Mouse (Mus musculus) heart, embryonic 15.5 days (tissue): Measurements from ENCODE around the gene Triobp. TPM values are rescaled to one million over a fixed set of nuclear protein-coding genes. Genes with fewer than 3 reads are reported as not detected.
A peak's percentile ranks its signal among the peaks of the same experiment; 100 is the strongest.

Experiments used
- ATAC-seq: fragments of 200-750 bp; cut with Nextera tagmentation; replicated peaks from 2 replicates; pipeline ENCODE4 v1.8.0; 2017; ENCODE audit warnings: low read depth, moderate TSS enrichment; ENCODE audit not compliant: insufficient number of reproducible peaks, insufficient read depth, low FRiP score
- H3K27ac ChIP-seq: fragments of 300-500 bp; sonication (generic); 2 replicates; pipeline ENCODE4 v1.5.1; 2015; ENCODE audit warnings: mild to moderate bottlenecking, inconsistent platforms
- H3K27me3 ChIP-seq: fragments of 300-500 bp; sonication (generic); 2 replicates; pipeline ENCODE4 v1.6.1; 2015; ENCODE audit warnings: inconsistent platforms
- H3K36me3 ChIP-seq: fragments of 300-500 bp; sonication (generic); 2 replicates; pipeline ENCODE4 v1.6.1; 2015; ENCODE audit warnings: mild to moderate bottlenecking, inconsistent platforms
- H3K4me1 ChIP-seq: fragments of 300-500 bp; sonication (generic); replicated peaks from 2 replicates; pipeline ENCODE4 v1.6.1; 2015; ENCODE audit warnings: inconsistent platforms
- H3K4me2 ChIP-seq: fragments of 300-500 bp; sonication (generic); 2 replicates; pipeline ENCODE4 v1.6.1; 2015; ENCODE audit warnings: inconsistent platforms, mild to moderate bottlenecking, moderate library complexity
- H3K4me3 ChIP-seq: fragments of 300-500 bp; sonication (generic); 2 replicates; pipeline ENCODE4 v1.5.1; 2015; ENCODE audit warnings: mild to moderate bottlenecking, inconsistent platforms
- H3K9ac ChIP-seq: fragments of 300-500 bp; sonication (generic); 2 replicates; pipeline ENCODE4 v1.6.1; 2015; ENCODE audit warnings: mild to moderate bottlenecking, inconsistent platforms
- H3K9me3 ChIP-seq: fragments of 300-500 bp; sonication (generic); replicated peaks from 2 replicates; pipeline ENCODE4 v1.6.1; 2016; ENCODE audit warnings: inconsistent platforms
- WGBS: fragments of 180-500 bp; shearing (Covaris S2); methylation state at CpG from one replicate; pipeline ENCODE4 v1.1.7; 2015; ENCODE audit warnings: mixed read lengths; 5-methylcytosine and 5-hydroxymethylcytosine counted together
- polyA plus RNA-seq: library from polyadenylated mRNA; unstranded; fragments of >200 nt; fragmentation: Nextera tagmentation; extraction: Ambion mirVana; gene quantifications from 2 replicates; pipeline ENCODE4 v1.2.1, GENCODE M21; 2015

Gene Triobp
- polyA plus RNA-seq, 1 experiment from 2014 or later, result 36.8 TPM

DNA sequence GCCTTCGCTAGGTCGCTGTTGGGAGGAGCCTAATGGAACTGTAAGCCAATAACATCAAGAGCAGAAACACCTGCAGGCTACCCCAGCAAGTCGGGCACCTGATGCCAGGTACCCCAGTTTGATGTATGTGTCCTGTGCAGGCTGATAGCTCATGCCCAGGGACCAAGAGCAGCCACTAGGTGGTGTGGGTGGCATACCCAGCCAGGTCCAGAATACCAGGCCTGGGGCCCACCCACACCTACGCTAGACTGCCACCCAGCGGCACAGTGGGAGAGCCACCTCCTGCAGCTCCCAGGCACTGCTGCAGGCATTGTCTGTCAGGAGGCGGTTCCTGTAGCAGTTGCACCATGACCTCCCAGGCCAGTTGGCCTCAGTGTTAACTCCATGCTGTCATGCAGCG is 91.3 kb downstream of the Triobp start:
- Histone ChIP-seq H3K27ac (no peak overlapping the region), H3K36me3 (no peaks in the 10 kb centered on the region), H3K4me1 (peaks cover 32% of the 10 kb centered on the region), H3K9me3 (no peaks in the 10 kb centered on the region), H3K4me3 (no peak overlapping the region), H3K27me3 (peaks cover 46% of the 10 kb centered on the region), H3K9ac (no peak overlapping the region), H3K4me2 (no peak overlapping the region)
- 17% methylated on average over 7 of the region's 7 CpGs for WGBS
- ATAC-seq, result 0 out of 2 replicates have a peak, but pooled peaks have one; percentile 25

DNA sequence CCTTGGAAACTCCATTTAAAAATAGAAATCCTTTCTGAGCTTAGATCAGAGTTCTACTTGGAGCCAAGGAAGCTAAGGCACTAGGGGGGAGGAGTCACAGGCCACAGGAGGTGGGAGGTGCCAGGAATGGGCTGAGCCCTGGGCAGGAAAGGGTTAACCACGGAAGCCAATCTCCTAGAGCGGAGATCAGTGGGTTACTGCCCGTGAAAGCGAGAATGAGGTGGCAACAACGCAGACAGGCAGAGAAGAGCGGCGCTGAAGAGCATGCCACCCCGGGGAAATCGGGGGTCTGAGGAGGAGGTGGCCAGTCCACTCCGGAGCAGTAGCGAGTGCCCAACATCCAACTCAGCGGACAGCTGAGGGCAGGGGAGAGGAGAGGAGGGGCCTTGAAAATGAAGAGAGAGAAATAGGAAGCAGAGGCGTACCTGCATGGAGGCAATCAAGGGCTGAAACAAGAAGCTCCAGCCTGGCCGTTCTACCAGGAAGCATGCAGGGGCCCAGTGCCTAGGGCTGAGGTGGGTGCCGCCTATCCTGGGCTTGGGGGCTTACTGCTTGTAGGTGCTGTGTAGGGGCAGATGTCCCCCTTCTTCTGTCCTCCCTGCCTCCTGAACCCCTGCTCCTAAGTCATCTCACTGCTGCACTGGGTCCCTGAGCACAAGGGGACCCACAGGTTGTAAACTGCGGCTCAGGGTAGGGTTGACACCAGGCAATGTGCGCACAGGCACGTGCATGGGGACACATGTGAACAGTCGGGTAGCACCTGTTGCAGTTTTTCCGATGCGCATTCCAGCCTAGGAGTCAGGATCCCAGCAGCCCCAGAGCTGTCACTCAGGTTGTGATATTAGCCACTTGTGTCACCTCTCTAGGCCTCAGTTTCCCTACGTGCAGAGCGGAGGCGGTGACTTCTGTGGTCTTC is 93.2 kb downstream of the Triobp start:
- Histone ChIP-seq H3K9ac (0 out of 2 replicates have a peak overlapping the region, but pooled peaks have one; percentile 1), H3K4me1 (peaks cover 32% of the 10 kb centered on the region), H3K4me2 (peak overlapping the region; percentile 54), H3K36me3 (no peaks in the 10 kb centered on the region), H3K27me3 (peaks cover 54% of the 10 kb centered on the region), H3K4me3 (peak overlapping the region; percentile 25), H3K27ac (no peak overlapping the region), H3K9me3 (no peaks in the 10 kb centered on the region)
- WGBS, result 16% methylated on average over 24 of the region's 24 CpGs
- ATAC-seq, result no peak

DNA sequence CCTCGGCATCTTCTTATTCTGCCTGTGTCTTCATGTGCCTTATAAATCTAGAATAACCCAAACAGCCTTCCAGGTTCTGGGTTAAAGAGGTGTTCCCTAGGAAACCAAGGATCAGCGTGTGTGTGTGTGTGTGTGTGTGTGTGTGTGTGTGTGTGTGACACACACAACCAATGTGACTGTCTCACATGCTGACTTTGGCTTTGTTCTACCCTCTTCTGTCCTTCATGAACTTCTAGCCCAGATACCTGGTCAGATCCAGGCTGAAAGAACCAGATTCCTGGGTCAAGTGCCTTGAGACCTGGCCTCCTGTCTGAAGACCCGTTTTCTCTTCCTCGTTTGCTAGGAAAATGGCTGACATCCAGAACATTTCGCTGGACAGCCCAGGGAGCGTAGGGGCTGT is 94.1 kb downstream of the Triobp start, which contains the start of gene Galr3:
TSS of gene Galr3 (plus strand) at position 301 of the 400 bp plus-strand sequence.
- Histone ChIP-seq H3K36me3 (no peaks in the 10 kb centered on the region), H3K9me3 (no peaks in the 10 kb centered on the region), H3K27me3 (peaks cover 54% of the 10 kb centered on the region), H3K9ac (peak within 1 kb of the TSS; percentile 45), H3K4me3 (peak within 1 kb of the TSS; percentile 58), H3K27ac (no peak within 1 kb of the TSS), H3K4me1 (peaks cover 32% of the 10 kb centered on the region), H3K4me2 (peak within 1 kb of the TSS; percentile 97)
- WGBS, result 70% methylated on average over 6 of the region's 6 CpGs
- ATAC-seq, result no peak

DNA sequence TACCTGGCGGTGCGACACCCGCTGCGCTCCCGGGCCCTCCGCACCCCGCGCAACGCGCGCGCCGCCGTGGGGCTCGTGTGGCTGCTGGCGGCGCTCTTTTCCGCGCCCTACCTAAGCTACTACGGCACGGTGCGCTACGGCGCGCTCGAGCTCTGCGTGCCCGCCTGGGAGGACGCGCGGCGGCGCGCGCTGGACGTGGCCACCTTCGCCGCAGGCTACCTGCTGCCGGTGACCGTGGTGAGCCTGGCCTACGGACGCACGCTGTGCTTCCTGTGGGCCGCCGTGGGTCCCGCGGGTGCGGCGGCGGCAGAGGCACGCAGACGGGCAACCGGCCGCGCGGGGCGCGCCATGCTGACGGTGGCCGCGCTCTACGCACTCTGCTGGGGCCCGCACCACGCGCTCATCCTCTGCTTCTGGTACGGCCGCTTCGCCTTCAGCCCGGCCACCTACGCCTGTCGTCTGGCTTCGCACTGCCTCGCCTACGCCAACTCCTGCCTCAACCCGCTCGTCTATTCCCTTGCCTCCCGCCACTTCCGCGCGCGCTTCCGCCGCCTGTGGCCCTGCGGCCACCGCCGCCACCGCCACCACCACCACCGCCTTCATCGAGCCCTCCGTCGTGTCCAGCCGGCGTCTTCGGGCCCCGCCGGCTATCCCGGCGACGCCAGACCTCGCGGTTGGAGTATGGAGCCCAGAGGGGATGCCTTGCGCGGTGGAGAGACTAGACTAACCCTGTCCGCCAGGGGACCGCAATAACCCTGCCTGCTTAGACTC is 95.4 kb downstream of the Triobp start:
- ATAC-seq, result no peak
- peaks cover 54% of the 10 kb centered on the region for H3K27me3 ChIP-seq

DNA sequence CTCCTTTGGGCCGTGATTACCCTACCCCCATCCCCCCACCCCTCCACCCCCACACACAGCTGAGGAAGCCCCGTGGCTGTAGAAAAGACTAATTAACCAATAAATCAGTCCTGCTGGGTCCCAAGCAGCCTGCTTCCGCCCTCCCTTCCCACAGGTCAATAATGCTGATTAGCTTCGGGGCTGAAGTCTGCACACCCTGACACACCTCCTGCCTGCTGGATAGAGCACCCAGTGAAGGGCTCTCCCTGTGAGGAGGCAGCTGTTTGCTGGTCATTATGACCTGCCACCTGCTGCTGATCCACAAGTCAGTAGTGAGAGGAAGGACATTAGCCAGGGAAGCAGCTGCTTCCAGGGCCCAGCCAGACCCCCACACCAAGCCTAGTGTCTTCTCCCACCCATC is 97.3 kb downstream of the Triobp start:
- Histone ChIP-seq H3K27ac (no peak overlapping the region), H3K27me3 (peaks cover 52% of the 10 kb centered on the region), H3K36me3 (no peaks in the 10 kb centered on the region), H3K9ac (no peak overlapping the region), H3K4me1 (peaks cover 22% of the 10 kb centered on the region), H3K9me3 (no peaks in the 10 kb centered on the region), H3K4me3 (no peak overlapping the region), H3K4me2 (no peak overlapping the region)
- 34% methylated on average over 4 of the region's 4 CpGs for WGBS
- ATAC-seq, result no peak

More for the DNA sequence above, 95.4 kb downstream of the Triobp start:
- Histone ChIP-seq H3K27ac (no peak overlapping the region), H3K9ac (peak overlapping the region; percentile 45), H3K4me2 (peak overlapping the region; percentile 97), H3K4me1 (peaks cover 28% of the 10 kb centered on the region), H3K36me3 (no peaks in the 10 kb centered on the region), H3K9me3 (no peaks in the 10 kb centered on the region), H3K4me3 (peak overlapping the region; percentile 58)
- WGBS, result under 1% methylated on average over 68 of the region's 105 CpGs

DNA sequence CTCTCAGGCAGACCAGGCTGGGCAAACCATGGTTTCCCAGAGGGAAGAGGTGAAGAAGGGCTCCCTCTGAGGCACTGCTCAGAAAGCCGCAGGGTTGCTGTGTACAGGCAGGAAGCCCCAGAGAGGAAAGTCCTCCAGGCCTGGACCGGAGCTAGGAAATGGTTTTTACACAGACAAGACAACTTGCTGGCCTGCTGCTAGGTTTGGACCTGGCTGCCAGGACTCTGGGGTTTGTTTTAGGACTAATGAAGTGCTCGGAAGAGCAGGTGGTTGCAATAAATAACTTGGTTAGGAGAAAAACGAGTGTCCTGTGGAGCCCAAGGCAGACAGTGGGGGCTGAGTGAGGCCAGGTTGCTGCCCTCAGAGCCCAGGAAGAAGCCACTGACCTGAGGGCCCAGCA is 100.7 kb downstream of the Triobp start:
- Histone ChIP-seq H3K9ac (no peak overlapping the region), H3K9me3 (no peaks in the 10 kb centered on the region), H3K27me3 (peaks cover 19% of the 10 kb centered on the region), H3K4me3 (no peak overlapping the region), H3K4me2 (no peak overlapping the region), H3K27ac (no peak overlapping the region), H3K36me3 (peaks cover 3% of the 10 kb centered on the region), H3K4me1 (peaks cover 1% of the 10 kb centered on the region; the same call in 1 of the 2 replicates)
- ATAC-seq, result no peak
- WGBS, result 68% methylated on average over 4 of the region's 4 CpGs

DNA sequence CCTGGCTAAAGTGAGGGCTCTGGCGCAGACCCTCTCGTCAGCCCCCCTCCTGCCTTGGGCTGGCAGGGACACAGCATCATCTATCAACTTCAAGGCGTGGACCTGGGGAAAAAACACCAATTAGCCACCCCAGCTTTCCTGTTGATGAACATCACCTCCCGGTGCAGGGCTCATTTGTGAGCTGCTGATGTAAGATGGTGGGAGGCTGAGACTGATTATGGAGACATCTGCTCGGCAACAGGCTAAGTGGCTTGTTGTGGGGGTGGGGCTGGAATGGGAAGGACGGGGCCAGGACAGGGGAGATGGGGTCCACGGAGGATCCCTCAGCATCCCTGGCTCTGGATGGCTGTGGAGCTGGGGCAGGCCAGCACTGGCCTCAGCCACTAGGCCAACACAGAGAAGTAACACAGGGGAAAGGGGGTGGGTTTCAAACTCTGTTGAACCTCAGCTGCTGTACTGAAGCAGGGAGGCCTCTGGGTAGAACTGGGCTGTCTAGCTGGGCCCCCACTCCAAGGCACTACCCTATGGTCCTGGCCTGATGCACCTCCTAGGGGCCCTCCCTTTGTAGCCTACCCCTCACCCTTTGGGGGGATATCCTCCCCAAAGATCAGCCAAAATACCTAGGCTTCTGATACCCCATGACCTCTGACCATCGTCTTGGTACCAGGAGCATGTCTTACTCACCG is 102.8 kb downstream of the Triobp start:
- Histone ChIP-seq H3K4me1 (no peaks in the 10 kb centered on the region), H3K27me3 (peaks cover 4% of the 10 kb centered on the region; the same call in 1 of the 2 replicates), H3K27ac (no peak overlapping the region), H3K4me2 (no peak overlapping the region), H3K36me3 (peaks cover 24% of the 10 kb centered on the region), H3K9ac (no peak overlapping the region), H3K9me3 (no peaks in the 10 kb centered on the region), H3K4me3 (no peak overlapping the region)
- WGBS, result 47% methylated on average over 9 of the region's 9 CpGs
- no peak for ATAC-seq

DNA sequence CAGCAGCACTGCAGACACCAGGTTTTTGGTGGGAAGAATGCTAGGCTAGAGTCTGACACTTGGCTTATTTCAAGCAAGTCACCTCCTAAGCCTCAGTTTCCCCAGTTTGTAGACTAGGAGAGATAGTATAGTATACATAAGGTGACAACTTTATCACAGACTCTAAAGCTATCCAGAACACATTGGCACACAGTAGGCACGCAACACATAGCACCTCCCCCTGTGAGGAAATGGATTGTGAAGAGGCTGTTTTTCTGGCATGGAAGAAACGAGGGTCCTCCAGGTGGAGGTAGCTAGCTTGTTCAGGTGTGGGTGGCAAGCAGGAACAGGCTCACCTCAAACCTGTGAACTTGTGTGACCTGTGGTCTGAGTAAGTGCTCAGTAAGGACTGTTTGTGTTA is 103.4 kb downstream of the Triobp start:
- Histone ChIP-seq H3K36me3 (peaks cover 31% of the 10 kb centered on the region), H3K4me2 (no peak overlapping the region), H3K9me3 (no peaks in the 10 kb centered on the region), H3K4me1 (no peaks in the 10 kb centered on the region), H3K4me3 (no peak overlapping the region), H3K9ac (no peak overlapping the region), H3K27ac (no peak overlapping the region), H3K27me3 (peaks cover 4% of the 10 kb centered on the region; the same call in 1 of the 2 replicates)
- 80% methylated on average over 2 of the region's 2 CpGs for WGBS
- ATAC-seq, result no peak

DNA sequence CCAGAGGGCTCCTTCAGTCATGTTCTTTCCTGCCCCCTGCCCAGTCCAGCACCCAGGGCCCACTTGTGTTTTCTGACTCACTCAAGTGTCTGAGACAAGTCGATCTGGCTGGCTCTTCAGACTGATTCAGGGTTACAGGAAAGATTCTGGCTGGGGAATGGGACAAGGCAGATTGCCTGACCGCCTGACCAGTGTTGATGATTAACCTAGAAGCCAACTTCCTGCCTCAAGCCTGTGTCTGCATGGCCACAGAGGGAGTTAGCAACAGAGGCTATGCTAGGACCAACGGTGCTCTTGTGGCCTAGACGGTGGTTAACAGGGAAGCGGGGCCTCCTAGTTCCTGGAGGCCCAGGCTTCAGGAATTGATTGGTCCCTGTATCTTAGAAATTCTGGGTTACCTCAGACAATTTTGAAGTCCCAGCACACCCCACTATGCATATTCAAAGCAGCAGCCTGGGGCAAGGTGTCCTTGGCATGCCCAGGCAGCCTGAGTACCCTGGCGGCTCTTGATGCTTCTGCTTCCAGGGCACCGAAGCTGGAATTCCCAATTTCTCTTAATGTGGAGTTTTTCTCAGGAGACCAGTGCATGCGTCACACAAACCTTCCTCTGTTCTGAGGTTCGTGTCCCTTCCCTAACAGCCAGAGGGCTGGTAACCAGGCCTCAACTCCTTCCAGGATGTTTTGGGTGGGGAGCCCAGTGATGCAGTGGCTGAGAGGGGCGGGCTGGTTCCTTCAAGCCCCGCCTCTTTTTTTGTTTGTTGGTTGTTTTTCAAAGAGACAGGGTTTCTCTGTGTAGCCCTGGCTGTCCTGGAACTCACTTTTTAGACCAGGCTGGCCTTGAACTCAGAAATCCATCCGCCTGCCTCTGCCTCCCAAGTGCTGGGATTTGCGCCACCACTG is 104.2 kb downstream of the Triobp start:
- Histone ChIP-seq H3K36me3 (peaks cover 38% of the 10 kb centered on the region), H3K4me3 (no peak overlapping the region), H3K27me3 (peaks cover 4% of the 10 kb centered on the region; the same call in 1 of the 2 replicates), H3K27ac (no peak overlapping the region), H3K4me2 (no peak overlapping the region), H3K9ac (no peak overlapping the region), H3K4me1 (no peaks in the 10 kb centered on the region), H3K9me3 (no peaks in the 10 kb centered on the region)
- 65% methylated on average over 13 of the region's 13 CpGs for WGBS
- no peak for ATAC-seq

DNA sequence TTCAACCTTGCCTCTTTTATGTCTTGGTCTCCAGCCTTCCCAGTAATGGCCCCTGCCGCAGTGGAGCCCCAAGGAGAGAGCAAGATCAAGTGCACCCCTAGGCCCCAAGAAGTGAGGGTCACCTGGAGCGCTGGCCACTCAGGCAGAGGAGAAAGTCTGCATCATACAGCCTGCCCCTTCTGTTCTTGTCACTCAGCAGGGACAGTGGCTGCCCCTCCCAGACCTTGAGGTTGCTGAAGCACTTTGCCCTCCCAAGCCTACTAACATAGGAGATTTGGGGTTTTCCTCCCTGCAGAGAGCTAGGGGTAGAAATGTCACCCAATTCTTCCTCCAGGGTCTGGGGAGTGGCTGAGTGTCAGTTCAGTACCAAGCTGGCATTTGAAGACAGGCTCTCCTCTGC is 104.8 kb downstream of the Triobp start:
- Histone ChIP-seq H3K4me1 (no peaks in the 10 kb centered on the region), H3K27me3 (peaks cover 4% of the 10 kb centered on the region; the same call in 1 of the 2 replicates), H3K36me3 (peaks cover 45% of the 10 kb centered on the region), H3K4me2 (no peak overlapping the region), H3K9me3 (no peaks in the 10 kb centered on the region), H3K27ac (no peak overlapping the region), H3K9ac (no peak overlapping the region), H3K4me3 (no peak overlapping the region)
- ATAC-seq, result no peak
- WGBS, result 81% methylated on average over 2 of the region's 2 CpGs
